ENCODE assay signal across 17 mouse cellular contexts in the genomic region with DNA sequence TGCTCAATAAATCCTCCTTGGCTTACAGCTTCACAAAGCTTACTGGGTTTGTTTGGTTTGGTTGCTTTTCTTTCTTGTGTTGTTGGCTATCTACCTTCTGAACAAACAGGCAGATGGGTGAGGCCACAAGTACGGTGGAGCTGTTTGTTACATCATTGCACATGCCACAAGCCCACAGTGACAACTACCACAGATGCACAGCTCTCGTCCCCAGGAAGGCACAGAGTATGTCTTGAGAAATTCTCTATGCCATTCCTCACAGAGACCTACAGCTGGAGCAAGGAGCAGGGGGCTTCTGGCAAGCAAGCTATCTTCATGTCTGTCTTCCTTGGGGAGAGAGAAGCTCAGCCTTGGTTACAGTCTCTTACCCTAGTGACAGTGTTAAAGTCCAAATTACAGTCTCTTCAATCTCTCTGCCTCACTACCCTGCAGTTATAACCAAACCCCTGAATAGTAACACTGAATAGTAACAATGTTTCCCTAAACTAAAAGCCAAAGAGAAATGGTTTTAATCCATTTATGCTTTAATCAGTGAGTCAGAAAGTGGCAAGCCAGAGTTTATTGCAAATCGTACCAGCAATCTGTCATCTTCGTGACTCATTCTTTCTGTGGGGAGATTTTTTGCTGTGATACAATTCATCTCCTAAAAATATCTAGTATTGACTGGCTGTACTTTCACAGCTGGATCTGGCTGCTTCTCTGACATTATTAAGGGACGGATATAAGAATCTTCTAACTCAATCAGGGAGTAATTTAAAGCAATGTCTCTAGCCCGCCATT.
DNase-seq lines count a peak whose midpoint lies in the region; ATAC-seq and TF ChIP-seq lines count a peak whose summit lies in the region.
"Had no signal": no experiment of that assay in that cellular context is flagged by ENCODE, and none has a peak within 500 bp of the region (broad histone marks: within the 10 kb centered on the region; RNA-seq: fewer than 3 reads in every experiment).

No protein-coding gene starts in this region.

- TF ChIP-seq CTCF in hindbrain, postnatal 0 days (IDR thresholded peaks at IDR 0.05; ENCODE audit: low read depth), result no peak

- H3K27ac ChIP-seq in hindbrain, postnatal 0 days, result no peak overlapping the region
- H3K27ac ChIP-seq: embryonic facial prominence, embryonic 12.5 days; forebrain, embryonic 13.5 days; gastrocnemius, adult 2 months; hindbrain, embryonic 14.5 days had no signal

- no peaks in the 10 kb centered on the region for H3K27me3 ChIP-seq in hindbrain, postnatal 0 days (ENCODE audit: insufficient read depth, low read length)
- H3K27me3 ChIP-seq: embryonic facial prominence, embryonic 12.5 days; forebrain, embryonic 13.5 days had no signal

- no peak overlapping the region for H3K9ac ChIP-seq in hindbrain, postnatal 0 days (replicated peaks; ENCODE audit: low read length)
- H3K9ac ChIP-seq: embryonic facial prominence, embryonic 12.5 days; forebrain, embryonic 13.5 days; hindbrain, embryonic 14.5 days had no signal

- 65% methylated on average over 6 of the region's 6 CpGs for WGBS in hindbrain, postnatal 0 days

- no peak overlapping the region for H3K4me2 ChIP-seq in hindbrain, postnatal 0 days (ENCODE audit: low read depth, low read length)
- H3K4me2 ChIP-seq: embryonic facial prominence, embryonic 12.5 days; forebrain, embryonic 13.5 days; hindbrain, embryonic 14.5 days had no signal

- no peak overlapping the region for H3K4me3 ChIP-seq in hindbrain, postnatal 0 days (ENCODE audit: low read length)
- H3K4me3 ChIP-seq: embryonic facial prominence, embryonic 12.5 days; forebrain, embryonic 13.5 days; gastrocnemius, adult 2 months had no signal

- ATAC-seq in frontal cortex, adult (ENCODE audit: low TSS enrichment), result peak; percentile 86
- no peak for ATAC-seq in megakaryocyte-erythroid progenitor cell, adult 5-6 weeks (replicated peaks; ENCODE audit: low FRiP score, low TSS enrichment, poor library complexity, severe bottlenecking)
- ATAC-seq in hindbrain, postnatal 0 days, result no peak
- ATAC-seq: forebrain, embryonic 13.5 days; midbrain, embryonic 16.5 days had no signal

- H3K9me3 ChIP-seq in hindbrain, postnatal 0 days (ENCODE audit: low read length), result no peaks in the 10 kb centered on the region
- H3K9me3 ChIP-seq: embryonic facial prominence, embryonic 12.5 days; forebrain, embryonic 13.5 days had no signal

- no peak for DNase-seq in frontal cortex, postnatal 14 days (ENCODE audit: low spot score in 2 of 2)
- DNase-seq in right cerebral cortex, adult 18-20 months, result peak; percentile 32
- DNase-seq in right cerebral cortex, postnatal 4 days, result no peak
- peak; percentile 42 for DNase-seq in fibroblast of lung, adult 2 months (ENCODE audit: low read depth)
- no peak for DNase-seq in hindbrain, postnatal 0 days (ENCODE audit: low spot score)
- DNase-seq: cerebellum, adult 18-20 months; gastrocnemius, adult 2 months; kidney, adult 18-20 months; kidney, postnatal 25 days; lung, adult 2 months; thymus, postnatal 14 days had no signal

- H3K36me3 ChIP-seq in hindbrain, postnatal 0 days (ENCODE audit: insufficient read depth, low read length), result no peaks in the 10 kb centered on the region
- H3K36me3 ChIP-seq: embryonic facial prominence, embryonic 12.5 days had no signal

- H3K4me1 ChIP-seq in hindbrain, postnatal 0 days (ENCODE audit: insufficient read depth, low read length), result no peaks in the 10 kb centered on the region
- H3K4me1 ChIP-seq: embryonic facial prominence, embryonic 12.5 days; forebrain, embryonic 13.5 days had no signal

Comparison
In these comparisons a context has a peak if more than half of its experiments do, and no peak if none do; other contexts are left out.
1. DNase-seq: peak in right cerebral cortex, adult 18-20 months (single experiment) and fibroblast of lung, adult 2 months (single experiment); none in frontal cortex, postnatal 14 days (0 of 2), right cerebral cortex, postnatal 4 days (single experiment) and hindbrain, postnatal 0 days (single experiment).